Mouse (Mus musculus) cortical plate, adult 2 months (tissue): ENCODE measurements around the gene Gm11733.

Experiments used
- CTCF ChIP-seq: fragments of 200-500 bp; IDR thresholded peaks from 2 replicates; pipeline ENCODE4 v1.5.1; 2011; ENCODE audit warnings: mild to moderate bottlenecking, control low read depth, low read length; ENCODE audit not compliant: insufficient read depth; ENCODE audit errors: extremely low read depth
- POLR2A ChIP-seq: fragments of 200-500 bp; IDR thresholded peaks from 2 replicates; pipeline ENCODE4 v1.6.1; 2011; ENCODE audit warnings: mild to moderate bottlenecking, low read length, control low read depth; ENCODE audit not compliant: insufficient read depth; ENCODE audit errors: extremely low read depth

DNA sequence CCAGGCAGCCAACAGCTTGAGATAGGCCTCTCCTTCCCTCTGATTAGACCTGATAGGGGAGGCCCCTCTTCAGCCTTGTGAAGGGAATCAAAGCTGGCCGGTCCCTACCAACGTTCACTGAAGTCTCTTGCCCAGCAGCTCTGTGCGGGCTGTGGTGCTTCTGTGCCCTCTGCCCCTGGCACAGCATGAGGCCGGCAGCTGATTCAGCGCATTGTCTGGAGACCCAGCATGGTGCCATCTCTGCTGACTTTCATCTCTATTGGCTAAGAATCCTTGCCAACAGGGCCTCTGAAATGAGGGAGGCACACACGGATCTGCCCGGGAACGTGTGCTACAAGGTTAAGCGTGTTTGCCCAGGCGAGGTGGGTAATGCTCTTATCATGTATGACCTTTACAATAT is 48.2 kb downstream of the Gm11733 start:
- no peak for TF ChIP-seq CTCF
- TF ChIP-seq POLR2A = no peak
